Mouse (Mus musculus) heart, postnatal 14 days (tissue): ENCODE results near the gene Lime1. TPM values are rescaled to one million over a fixed set of nuclear protein-coding genes. Genes with fewer than 3 reads are reported as not detected.
A peak's percentile ranks its signal among the peaks of the same experiment; 100 is the strongest.

Experiments used
- DNase-seq, 2 experiments: peaks; one replicate each; pipeline ENCODE4 v3.0.0; 2021 to 2022
- intact Hi-C: fragments of 180-260 bp; cut with DNase I; formaldehyde crosslinking; loops from one replicate; pipeline ENCODE4 v1.15.1; 2025
- total RNA-seq, 2 experiments: library from RNA; stranded (reverse); gene quantifications; 2 replicates each; pipeline ENCODE4 v1.2.3; 2021

The Lime1 gene
- total RNA-seq, 2 experiments from 2014 or later: 7.9 to 8.7 TPM

GRCm38 (mm10) chr2:181390136-181390870 lies 10.4 kb downstream of the Lime1 start:
- no peak for DNase-seq
- intact Hi-C loops: loop anchor here (5.0 to 10.0 kb wide), 4 partner anchors 107 to 284 kb away; partner anchors contain the start of genes Sox18, Tpd52l2 and Uckl1

- DNase-seq: no peak
- intact Hi-C loops: loop anchor here (5.0 to 10.0 kb wide), 4 partner anchors 106 to 284 kb away; partner anchors contain the start of genes Sox18, Tpd52l2 and Uckl1
These were observed 11.1 kb downstream of the Lime1 start for GRCm38 (mm10) chr2:181391022-181391421.

- DNase-seq: no peak
- intact Hi-C loops: loop anchor here (5.0 to 10.0 kb wide), 4 partner anchors 106 to 283 kb away; partner anchors contain the start of genes Sox18, Tpd52l2 and Uckl1
These were observed 11.7 kb downstream of the Lime1 start for GRCm38 (mm10) chr2:181391541-181391940.

DNA sequence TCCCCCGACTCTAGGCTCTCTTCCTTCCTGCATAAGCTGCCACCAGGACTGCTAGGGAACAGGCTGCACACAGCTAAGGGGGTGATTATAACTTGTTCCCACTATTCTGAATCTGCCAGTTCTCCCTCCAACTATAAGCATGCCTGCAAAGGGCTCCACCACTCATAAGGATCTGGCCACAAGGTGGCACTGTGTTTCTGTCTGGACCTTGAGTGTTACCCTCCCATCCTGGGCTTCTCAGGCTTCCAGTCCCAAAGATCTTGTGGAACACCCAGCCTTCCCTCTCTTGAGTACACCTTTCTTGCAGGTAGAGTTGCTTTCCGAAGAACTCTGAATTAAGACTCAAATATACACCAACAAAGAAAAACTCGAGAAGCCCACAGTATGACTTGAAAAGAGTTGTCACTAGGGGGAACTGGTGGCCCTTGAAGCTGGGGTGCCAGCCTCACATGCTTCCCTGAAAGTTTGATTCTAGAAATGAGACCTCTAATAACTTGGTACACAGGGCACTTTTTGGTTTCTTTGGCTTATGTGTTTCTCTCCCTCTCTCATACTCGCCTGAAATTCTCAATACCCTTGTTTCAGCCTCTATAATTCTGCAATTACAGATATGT lies 12.8 kb downstream of the Lime1 start:
- DNase-seq: peak; percentile 87 to 91
- intact Hi-C loops: loop anchor here (2.0 to 10.0 kb wide), 5 partner anchors 105 to 282 kb away; partner anchors contain the start of genes Sox18, Tpd52l2 and Uckl1

DNA sequence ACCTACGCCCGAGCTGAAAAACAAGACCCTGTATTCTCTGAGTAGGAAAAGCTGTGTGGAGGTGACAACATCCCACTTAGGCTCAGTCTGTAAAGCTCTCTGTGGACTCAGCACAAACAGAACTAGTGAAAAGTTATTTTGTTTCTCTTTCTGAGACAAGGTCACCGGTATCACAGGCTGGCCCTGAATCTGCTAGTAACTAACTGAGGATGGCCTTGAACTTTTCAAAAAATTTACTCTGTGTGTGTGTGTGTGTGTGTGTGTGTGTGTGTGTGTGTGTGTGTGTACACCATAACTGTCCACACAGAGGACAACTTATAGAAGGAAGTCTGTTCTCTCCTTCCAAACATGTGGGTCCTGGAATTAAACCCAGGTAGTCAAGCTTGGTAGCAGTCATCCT lies 14.2 kb downstream of the Lime1 start:
- intact Hi-C loops: loop anchor here (5.0 to 10.0 kb wide), 4 partner anchors 103 to 281 kb away; partner anchors contain the start of genes Sox18, Tpd52l2 and Uckl1
- DNase-seq: no peak

DNA sequence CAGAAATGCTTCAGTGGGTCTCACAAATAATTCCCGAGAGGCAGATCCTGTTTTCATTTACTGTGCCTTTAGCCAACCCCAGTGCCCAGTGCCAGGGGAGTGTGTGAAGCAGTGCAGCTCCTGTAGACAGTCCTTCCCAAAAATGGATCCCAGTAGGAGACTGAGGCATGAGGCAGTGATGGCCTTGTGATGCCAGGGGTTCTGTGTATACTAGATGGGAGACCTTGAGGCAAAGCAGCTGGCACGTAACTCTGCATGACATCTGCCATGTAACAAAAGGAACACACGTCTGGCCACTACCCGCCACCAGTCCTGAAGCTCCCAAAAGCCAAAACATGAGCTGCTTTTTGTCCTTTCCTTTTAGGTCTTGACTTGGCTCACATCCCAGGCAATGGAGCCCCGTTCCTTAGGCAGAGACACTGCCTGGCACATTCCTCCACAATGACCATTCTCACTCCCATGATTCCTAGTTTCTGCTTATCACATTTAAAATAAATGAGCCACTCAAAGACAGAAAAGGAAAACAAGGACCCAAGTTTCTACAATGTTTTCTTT lies 17.4 kb downstream of the Lime1 start:
- no peak for DNase-seq
- intact Hi-C loops: loop anchor here (10.0 kb wide), 1 partner anchor 278 kb away; the partner anchor contains the start of gene Sox18

- no peak for DNase-seq
- intact Hi-C loops: no loop called here
These were observed 21.6 kb downstream of the Lime1 start for GRCm38 (mm10) chr2:181401497-181401896.

DNA sequence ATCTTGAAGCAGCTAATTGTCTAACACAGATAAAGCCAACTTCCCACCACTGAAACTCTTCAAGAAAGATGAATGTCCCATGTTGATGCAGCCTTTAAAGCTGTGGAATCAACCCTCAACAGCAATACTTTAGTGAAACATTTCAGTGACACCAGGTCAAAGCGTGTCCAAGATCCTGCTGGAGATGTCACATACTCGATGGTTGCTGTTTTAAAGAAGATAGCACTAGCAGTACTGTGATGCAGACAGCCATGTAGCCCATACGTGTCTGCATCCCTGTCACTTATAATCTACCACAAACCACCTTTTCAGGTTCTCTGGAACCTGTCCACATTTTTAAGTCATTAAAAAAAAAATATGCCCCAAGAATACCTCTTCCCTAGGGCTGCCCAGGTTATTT lies 23.8 kb downstream of the Lime1 start:
- intact Hi-C loops: no loop called here
- no peak for DNase-seq

DNA sequence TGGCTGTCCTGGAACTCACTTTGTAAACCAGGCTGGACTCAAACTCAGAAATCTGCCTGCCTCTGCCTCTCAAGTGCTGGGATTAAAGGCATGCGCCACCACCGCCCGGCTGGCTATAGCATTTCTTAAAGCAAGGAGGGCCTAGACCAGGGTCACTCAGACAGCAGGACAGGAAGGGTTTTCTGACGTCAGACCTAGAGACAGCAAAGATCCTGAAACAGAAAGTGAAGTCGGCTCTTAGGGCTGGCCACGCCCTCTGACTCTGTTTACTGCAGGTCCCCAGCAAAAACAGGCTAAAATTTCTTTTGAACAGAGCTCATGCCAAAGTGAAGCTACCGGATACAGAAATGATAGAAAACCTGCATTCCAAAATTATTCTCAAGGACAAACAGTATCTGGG lies 29.8 kb downstream of the Lime1 start:
- DNase-seq: no peak
- intact Hi-C loops: loop anchor here (5.0 kb wide), 2 partner anchors 48 to 163 kb away; partner anchors contain the start of gene Zbtb46

DNA sequence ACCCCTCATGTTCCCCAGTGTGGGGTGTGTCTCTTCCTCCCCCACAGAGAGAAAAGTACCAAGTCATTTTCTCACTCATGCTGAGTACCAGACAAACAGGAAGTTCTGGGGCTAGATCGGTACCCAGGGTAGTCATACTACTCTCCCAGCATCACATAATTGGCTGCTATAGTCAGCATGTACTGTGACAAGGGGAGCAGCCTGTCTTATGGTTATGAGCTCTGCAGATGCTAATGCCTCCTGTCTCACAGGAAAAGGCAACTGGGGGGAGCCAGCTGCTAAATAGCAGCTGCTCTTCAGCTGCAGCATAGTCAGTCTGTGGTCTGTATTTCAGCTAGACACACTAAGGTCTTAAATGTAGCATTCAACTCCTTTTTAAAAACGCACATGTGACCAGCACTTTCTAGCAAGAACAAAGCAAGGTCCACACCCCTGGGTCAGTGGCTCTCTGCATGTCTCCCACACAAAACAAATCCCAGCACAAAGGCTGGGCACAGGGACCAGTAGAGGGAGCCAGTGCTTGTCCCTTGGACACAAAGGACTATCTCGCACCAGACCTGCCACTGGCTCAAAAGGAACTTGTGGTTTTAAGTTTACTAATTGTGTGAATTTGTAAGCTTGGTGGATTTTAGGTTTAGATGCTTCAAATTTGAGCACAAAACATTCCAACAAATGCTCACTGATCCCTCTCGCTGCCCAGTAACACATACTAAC lies 31.0 kb downstream of the Lime1 start:
- intact Hi-C loops: loop anchor here (1.0 to 5.0 kb wide), 3 partner anchors 46 to 161 kb away; partner anchors contain the start of gene Zbtb46
- DNase-seq: peak; percentile 79 to 84

DNA sequence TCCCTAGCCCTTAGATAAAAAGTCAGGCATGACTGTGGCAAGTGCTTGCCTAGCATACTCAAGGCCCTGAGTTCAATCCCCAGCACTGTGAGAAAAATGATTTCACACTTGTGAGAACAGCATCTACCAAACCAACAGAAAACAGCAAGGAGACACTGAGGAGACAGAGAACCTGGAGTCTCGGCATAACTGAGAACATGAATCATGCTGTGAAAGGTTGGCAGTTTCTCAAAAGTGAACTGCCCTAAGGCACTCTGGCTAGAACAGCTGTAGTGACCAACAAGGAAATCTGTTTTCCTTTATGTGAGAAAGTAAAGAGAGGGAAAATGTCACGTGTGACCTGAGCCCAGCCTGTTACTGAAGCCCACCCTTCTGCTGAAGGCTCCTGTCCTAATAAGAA lies 33.3 kb downstream of the Lime1 start:
- DNase-seq: no peak
- intact Hi-C loops: loop anchor here (5.0 kb wide), 2 partner anchors 44 to 159 kb away; partner anchors contain the start of gene Zbtb46

- peak; percentile 59 to 63 for DNase-seq
- intact Hi-C loops: no loop called here
These were observed 36.1 kb downstream of the Lime1 start for GRCm38 (mm10) chr2:181415945-181416344.

- DNase-seq: no peak
- intact Hi-C loops: no loop called here
These were observed 39.5 kb downstream of the Lime1 start for GRCm38 (mm10) chr2:181419359-181419758.

GRCm38 (mm10) chr2:181420426-181420825 lies 40.5 kb downstream of the Lime1 start:
- intact Hi-C loops: no loop called here

GRCm38 (mm10) chr2:181420903-181421638 lies 41.2 kb downstream of the Lime1 start:
- intact Hi-C loops: no loop called here
- DNase-seq: no peak

More at GRCm38 (mm10) chr2:181420426-181420825, 40.5 kb downstream of the Lime1 start:
- DNase-seq: no peak

- intact Hi-C loops: no loop called here
- no peak for DNase-seq
These were observed 44.0 kb downstream of the Lime1 start for GRCm38 (mm10) chr2:181423834-181424233.
